Mouse (Mus musculus) heart, adult 11 months (tissue): ENCODE data around the gene Baz1b.
A peak's percentile ranks its signal among the peaks of the same experiment; 100 is the strongest.

Experiments
- DNase-seq: peaks from one replicate; pipeline ENCODE4 v3.0.0; 2022

Baz1b gene

DNA sequence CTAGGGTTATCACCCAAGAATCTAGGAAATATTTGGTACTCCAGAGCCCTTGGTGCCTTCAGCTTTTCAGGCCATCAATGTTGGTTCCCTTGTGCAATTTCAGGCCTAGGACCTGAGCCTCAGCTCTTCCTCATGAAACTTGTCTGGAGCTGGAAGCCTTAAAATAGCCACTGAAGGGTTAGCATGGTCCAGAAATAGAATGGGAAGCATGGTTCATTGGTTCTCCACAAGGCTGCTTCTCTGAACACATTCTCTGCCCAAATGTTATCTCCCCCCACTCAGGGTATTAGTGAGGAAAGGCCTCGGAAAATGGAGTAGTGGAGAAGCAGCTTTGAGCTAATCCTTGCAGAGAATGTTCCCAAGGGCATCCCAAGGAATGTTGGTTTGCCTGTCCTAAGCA, 54.4 kb downstream of the Baz1b start:
- DNase-seq: no peak

GRCm38 (mm10) chr5:135242136-135242535, 55.1 kb downstream of the Baz1b start:
- peak; percentile 86 for DNase-seq

- peak; percentile 84 for DNase-seq
Observed at GRCm38 (mm10) chr5:135242608-135243007, 55.5 kb downstream of the Baz1b start.

DNA sequence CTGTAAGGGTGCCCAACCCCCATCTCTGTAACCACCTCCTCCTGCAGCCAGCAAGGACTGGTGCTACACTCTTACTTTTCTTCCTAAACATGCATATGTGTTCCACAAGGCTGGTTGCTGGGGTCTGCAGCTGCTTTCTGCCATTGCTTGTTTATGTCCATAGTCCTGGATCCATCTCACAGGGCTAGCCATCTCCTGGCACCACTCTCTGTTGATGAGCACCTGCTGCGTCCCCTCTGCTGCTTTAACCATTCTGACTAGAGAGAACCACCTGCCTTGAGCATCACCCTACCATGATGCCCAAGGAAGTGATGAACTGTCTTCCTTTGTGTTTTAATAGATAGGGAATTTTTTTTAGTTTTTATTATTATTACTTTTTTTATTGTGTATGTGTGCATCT, 56.1 kb downstream of the Baz1b start:
- DNase-seq: peak; percentile 85

GRCm38 (mm10) chr5:135246531-135246930, 59.5 kb downstream of the Baz1b start:
- no peak for DNase-seq

DNA sequence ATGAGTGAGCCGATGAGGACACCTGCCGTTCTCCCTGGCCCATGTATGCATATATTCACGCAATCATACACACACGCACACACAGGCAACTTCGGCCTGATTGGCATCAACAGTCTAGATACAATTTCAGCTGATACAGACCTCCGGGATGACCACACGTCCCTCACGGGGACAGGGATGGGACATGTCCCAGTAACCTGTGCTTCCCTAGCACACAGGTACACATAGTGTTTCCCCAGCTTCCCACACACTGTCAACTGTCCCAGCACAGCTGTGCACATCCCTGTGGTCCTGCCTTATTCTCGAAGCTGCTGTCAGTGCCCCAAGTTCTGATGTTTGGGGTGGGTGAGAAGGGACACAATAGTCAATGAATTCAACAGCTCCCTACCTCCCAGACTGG, 60.3 kb downstream of the Baz1b start:
- no peak for DNase-seq

DNA sequence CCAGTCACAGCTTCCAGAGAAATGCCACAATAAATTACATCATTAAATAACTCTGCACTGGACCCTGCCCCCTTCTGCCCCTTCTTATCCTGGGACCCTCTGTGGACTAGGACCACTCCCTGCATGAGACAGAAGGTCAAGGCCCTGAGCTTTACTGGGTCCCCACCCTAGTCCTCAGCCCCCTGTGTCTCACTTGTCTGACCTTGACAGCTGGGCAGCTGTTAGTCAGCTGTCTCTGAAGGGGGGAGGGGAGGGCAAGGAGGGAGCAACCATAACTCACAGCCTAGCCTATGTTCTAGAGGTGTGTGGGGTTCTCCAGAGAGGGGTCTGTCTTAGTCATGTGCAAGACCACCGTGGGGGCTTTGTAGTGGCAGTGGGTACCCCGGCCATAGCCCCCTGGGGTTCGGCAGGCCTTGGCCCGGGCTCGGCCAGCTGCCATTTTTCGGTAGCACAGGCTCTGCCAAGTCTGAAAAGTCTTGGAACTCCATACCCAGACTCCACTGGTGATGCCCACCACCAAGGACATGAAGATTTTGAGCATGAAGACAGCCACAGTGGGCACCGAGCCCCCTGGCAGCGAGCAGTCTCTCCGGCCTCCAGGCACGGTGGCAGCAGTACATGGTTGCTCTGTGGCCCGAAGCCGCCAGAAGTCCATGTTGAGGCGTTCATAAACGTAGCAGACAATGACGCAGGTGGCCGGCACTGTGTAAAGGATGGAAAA, 62.1 kb downstream of the Baz1b start:
- peak; percentile 91 for DNase-seq

DNA sequence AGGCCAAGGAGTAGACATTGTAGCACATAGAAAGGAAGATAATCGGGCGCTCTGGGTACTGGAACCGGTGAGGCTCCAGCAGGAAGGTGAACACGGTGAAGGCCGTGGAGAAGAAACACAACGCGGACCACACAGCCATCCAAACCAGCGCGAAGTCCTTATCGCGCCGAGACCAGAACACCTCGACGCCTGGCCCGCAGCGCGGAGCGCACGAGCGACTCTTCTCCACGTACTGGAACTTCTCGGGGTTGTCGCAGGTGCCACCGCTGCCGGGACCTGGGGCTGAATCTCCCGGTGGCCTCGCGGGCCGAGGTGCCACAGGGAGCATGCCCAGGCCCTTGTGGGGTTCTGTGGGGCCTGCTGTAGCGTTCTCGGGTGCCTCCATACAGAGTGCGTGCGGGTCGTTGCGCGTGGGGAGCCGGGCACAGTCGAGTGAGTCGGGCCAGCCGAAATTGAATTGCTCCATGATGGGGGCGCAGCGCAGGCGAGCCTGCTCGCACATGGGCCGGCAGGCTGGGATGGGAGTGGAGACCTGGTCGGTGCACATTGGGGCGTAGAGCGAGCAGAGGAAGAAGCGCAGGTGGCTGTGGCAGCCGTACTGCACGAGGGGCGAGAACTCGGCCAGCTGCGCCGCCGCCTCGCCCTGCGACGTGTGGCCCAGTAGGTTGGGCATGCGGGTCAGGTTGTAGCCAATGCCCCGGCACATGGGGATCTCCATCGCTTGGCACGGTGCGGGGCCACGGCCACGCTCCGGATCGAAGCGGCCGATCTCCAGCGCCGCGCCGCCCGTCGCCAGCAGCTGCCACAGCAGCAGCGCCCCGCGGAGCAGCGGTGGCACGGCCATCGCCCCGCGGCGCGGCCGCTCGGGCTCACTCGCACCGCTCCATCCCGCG, 63.4 kb downstream of the Baz1b start:
- DNase-seq: peak; percentile 90

DNA sequence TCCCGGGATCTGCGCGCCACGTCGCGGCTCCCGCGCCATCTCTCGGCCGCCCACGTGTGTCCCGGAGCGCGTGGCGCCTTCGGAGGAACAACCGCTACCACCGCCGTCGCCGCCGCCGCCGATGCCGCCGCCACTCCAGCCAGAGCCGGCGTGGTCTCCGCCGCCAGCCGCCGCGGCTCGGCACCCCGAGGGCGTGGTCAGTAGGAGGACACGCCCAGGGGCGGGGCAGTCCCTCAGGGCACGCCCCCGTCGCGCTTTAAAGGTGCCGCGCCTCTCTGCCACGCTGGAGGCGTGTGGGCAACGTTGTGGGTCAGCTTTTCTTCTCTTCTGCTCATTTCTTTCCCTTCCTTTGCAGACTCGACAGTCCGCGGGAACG, 64.0 kb downstream of the Baz1b start, which contains the start of gene Fzd9:
Fzd9 (minus strand) TSS at position 152 of the 376 bp plus-strand sequence.
- peak; percentile 97 for DNase-seq

DNA sequence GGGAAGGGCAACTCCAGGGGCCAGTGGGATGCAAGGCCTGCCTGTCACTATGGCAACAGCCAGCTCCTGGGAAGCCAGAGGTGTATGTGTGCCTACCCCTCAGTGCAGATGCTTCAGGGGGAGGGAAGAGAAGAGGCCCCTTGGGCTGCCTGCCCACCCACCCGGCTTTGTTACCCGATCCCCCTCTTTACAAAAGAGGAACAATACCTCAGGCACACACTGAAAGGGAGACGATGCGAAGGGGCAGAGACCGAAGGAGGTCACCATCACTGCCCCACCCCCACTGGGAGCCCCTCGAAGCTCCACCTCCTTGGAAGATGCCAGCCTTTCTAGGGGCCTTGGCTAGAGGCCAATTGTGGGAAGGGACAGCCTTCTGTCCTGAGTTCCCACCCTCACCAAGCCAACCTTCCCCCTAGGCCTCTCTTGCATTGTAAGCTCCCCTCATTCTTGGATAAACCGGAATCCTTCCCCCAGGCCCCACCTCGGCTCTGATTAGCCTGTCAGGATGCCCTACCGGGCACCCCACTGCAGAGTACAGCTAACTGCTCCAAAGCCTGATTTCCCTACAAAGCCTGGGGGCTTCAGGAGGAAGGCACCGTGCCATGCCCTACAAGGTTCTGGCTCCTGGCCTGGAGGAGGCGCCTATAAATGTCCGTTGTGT, 66.8 kb downstream of the Baz1b start:
- no peak for DNase-seq

DNA sequence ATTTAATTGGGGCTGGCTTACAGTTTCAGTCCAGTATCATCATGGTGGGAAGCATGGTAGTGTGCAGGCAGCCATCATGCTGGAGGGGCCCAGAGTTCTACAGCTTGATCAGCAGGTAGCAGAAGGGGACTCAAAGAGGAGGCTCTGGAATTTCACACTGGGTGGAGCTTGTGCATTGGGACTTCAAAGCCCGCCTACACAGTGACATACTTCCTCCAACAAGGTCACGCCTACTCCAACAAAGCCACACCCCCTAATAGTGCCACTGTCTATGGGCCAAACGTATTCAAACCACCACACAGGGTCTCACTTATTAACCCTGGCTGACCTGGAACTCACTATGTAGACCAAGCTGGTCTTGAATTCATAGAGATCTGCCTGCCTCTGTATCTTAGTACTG, 69.1 kb downstream of the Baz1b start:
- no peak for DNase-seq

GRCm38 (mm10) chr5:135257559-135257958, 70.5 kb downstream of the Baz1b start:
- no peak for DNase-seq

DNA sequence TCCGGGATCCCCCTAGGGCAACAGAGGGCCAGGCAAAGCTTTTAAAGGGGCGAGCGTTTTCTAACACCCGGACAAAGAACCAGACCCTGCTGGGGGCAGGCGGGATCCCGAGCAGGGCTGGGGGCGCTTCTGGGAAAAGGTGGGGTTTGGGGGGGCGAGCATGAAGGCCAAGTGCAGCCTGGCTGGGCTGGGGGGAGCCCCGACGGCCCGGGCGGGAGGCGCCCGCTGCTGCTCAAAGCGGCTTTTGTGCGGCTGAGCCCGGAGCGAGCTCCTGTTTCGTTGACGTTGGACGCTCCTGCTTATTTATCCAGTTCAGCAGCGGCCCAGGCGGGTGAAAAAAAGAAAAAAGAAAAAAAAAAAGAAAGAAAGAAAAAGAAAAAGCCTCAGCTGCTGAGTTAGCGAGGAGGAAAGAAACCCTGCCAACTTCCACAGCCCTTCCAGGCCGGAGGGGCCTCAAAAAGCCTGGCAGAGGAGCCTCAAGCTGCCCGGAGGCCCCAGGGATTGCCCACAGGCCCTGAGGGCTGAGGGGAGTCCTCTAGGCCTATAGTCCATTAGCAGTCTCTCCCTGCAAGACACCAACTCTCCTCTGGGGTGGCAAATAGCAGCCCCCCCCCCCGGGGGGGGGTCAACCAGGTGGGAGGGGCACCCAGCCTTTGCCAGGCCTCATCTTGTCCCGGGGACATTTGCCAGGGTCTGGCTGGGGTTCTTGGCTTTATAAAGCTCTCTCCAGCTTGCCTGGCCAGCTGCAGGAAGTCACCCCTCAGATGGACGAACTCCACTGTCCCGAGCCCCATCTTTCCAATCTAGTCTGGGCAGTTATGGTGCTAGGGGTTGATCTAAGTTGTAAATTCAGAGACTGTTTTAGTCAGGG, 71.5 kb downstream of the Baz1b start:
- no peak for DNase-seq

GRCm38 (mm10) chr5:135263866-135264503, 76.9 kb downstream of the Baz1b start:
- DNase-seq: peak; percentile 98

GRCm38 (mm10) chr5:135264548-135264947, 77.5 kb downstream of the Baz1b start:
- peak; percentile 96 for DNase-seq

- peak; percentile 88 for DNase-seq
Observed at GRCm38 (mm10) chr5:135269451-135269850, 82.4 kb downstream of the Baz1b start.

DNA sequence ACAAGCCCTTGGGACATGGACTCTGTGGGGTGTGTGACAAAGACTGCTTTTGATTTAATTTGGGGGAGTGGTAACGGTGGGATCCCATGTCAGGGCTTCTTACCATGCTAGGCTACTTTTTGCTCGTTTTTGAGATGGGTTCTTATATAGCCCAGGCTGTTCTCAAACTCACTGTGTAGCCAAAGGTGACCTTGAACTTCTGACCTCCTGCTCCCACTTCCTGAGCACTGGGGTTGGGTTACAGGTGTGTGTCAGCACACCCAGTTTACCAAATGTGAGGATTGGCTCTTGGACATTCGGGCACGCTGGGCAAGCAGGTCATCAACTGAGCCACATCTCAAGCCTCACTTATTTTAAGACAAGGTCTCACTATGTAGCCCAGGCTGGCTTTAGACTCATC, 83.3 kb downstream of the Baz1b start:
- no peak for DNase-seq

- peak; percentile 93 for DNase-seq
Observed at GRCm38 (mm10) chr5:135271563-135272165, 84.6 kb downstream of the Baz1b start.

- peak; percentile 93 for DNase-seq
Observed at GRCm38 (mm10) chr5:135274663-135275396, 87.8 kb downstream of the Baz1b start.

DNA sequence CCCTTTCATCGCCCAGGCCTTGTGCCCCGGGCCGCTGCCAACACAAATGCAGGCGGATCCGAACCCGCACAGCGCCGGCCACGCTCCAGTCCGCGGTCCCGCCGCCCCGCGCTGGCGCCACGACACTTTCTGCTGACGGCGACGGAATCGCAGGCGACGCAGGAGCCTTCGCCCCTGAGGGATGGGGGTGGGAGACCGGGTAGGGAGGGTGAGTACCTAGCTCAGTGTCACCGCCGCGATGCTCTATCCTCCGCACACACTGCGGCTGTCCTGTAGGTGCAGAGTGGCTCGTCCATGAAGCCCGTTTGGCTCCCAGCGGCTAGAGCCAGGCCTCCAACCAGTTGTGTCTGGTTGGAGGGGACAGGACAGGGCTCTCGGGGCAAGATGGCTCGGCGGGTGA, 89.5 kb downstream of the Baz1b start:
- DNase-seq: no peak

DNA sequence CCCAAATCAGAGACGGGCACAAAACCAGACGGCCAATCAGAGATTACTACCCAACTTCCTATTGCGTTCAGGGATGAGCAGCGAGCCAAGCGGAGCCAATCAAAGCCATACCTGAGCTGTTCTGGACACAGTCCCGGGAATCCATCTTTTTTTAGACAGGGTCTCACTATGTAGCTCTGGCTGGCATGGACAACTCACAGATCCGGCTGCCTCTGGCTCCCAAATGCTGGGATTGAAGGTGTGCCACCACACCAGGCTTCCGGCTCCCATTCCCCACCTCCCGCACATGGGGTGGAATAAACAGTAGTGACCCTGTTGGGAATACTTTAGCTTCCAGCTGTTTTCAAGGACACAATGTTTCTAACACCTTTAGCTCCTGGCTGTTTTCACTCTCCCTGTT, 93.2 kb downstream of the Baz1b start:
- peak; percentile 94 for DNase-seq
